Mouse (Mus musculus) left cerebral cortex, adult 6 months (tissue): ENCODE measurements around the gene Olfr362. TPM values are rescaled to one million over a fixed set of nuclear protein-coding genes. Genes with fewer than 3 reads are reported as not detected.

ENCODE experiments used
- long read RNA-seq, 2 experiments: library from polyadenylated mRNA; unstranded; transcript quantifications; one replicate each; pipeline ENCODE4 v2.0.0; 2019 to 2020
- polyA plus RNA-seq: library from polyadenylated mRNA; unstranded; fragments of <200 nt; fragmentation: Nextera tagmentation; gene quantifications from 2 replicates; pipeline ENCODE4 v1.2.3, GENCODE M21; 2021

Olfr362 gene
- not detected in 2 replicates for polyA plus RNA-seq
- long read RNA-seq, experiment 1 = 0 reads
- long read RNA-seq, experiment 2 = 0 reads

DNA sequence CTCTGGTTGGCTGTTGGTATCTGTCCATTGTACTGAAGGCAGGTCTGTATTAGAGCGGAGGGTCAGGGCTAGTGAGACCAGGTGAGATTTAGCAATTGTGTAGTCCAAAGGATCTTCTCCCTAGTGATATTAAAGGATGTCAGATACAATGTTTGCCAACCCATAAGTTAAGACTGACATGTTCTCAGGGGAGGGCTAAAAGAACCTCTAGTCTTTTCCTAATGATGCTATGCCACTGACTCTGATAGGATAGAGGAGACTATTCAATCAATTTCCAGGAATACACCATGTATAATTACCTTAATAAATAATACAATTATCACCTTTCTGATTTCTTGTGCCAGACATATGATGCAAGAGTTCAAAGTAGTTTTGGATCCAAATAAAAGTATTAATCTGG, at the start of gene Olfr362:
Gene Olfr362 (minus strand): TSS at position 101 of the 400 bp plus-strand sequence.

DNA sequence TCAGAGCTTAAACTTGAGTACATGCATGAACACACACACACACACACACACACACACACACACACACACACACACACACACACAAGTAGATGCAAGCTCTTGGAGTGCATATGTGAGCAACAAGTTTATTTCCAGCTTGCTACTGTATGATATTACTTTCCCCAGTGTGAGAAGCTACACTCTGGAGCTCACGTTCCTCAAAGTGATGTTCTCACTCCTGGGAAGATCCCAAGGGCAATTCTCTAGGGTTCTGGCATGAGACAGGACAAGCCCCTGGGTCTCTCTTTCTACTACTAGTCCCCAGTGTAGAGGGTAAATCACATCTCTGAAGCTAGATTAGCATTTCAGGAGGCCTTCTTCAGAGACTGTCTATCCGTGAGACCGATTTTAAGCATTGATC, 21.3 kb upstream of the Olfr362 start, which contains the start of gene Olfr364-ps1:
Gene Olfr364-ps1 (plus strand): TSS at position 301 of the 400 bp plus-strand sequence.

DNA sequence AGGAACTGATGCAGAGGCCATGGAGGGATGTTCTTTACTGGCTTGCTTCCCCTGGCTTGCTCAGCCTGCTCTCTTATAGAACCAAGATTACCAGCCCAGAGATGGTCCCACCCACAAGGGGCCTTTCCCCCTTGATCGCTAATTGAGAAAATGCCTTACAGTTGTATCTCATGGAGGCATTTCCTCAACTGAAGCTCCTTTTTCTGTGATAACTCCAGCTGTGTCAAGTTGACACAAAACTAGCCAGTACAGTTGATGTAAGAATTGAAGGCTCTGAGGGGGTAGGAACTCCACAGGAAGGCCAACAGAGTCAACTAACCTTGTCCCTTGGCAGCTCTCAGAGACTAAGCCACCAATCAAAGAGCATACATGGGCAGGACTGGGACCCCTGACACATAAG, 28.5 kb downstream of the Olfr362 start, which contains the start of gene Olfr361:
Gene Olfr361 (minus strand): TSS at position 101 of the 400 bp plus-strand sequence.

GRCm38 (mm10) chr2:37065446-37065845, 52.3 kb downstream of the Olfr362 start, which contains the start of gene Olfr360:
Gene Olfr360, plus strand, starts transcription at chr2:37065746.

Other genes starting within 250 kb of the Olfr362 start
- not detected in 2 replicates for gene Olfr352, start 249.4 kb downstream of the Olfr362 start, polyA plus RNA-seq
- gene Olfr353, start 225.0 kb downstream of the Olfr362 start, polyA plus RNA-seq = not detected in 2 replicates
- not detected in 2 replicates for gene Olfr354, start 212.2 kb downstream of the Olfr362 start, polyA plus RNA-seq
- gene Olfr355, start 189.0 kb downstream of the Olfr362 start, polyA plus RNA-seq = not detected in 2 replicates
- not detected in 2 replicates for gene Olfr356, start 180.8 kb downstream of the Olfr362 start, polyA plus RNA-seq
- not detected in 2 replicates for gene Olfr357, start 124.1 kb downstream of the Olfr362 start, polyA plus RNA-seq
- gene Olfr358, start 108.6 kb downstream of the Olfr362 start, polyA plus RNA-seq = not detected in 2 replicates
- gene Olfr360, start 52.2 kb downstream of the Olfr362 start, polyA plus RNA-seq = not detected in 2 replicates
- not detected in 2 replicates for gene Olfr361, start 28.6 kb downstream of the Olfr362 start, polyA plus RNA-seq
- not detected in 2 replicates for gene Olfr364-ps1, start 21.4 kb upstream of the Olfr362 start, polyA plus RNA-seq
- gene Olfr365, start 70.3 kb upstream of the Olfr362 start, polyA plus RNA-seq = not detected in 2 replicates
- gene Olfr366, start 93.7 kb upstream of the Olfr362 start, polyA plus RNA-seq = not detected in 2 replicates
- not detected in 2 replicates for gene Olfr368, start 208.6 kb upstream of the Olfr362 start, polyA plus RNA-seq
- gene Pdcl, start 241.4 kb upstream of the Olfr362 start, polyA plus RNA-seq = 14.2 and 17.3 TPM in 2 replicates